Mouse (Mus musculus): ENCODE data around the gene B3galt4.
A peak's percentile ranks its signal among the peaks of the same experiment; 100 is the strongest.
"Not testable (repeated sequence)": the region's sequence is repeated elsewhere in the genome, so short reads cannot be mapped to it uniquely, and the experiment has no call there.

The B3galt4 gene

GRCm38 (mm10) chr17:33968927-33969326 is 17.6 kb upstream of the B3galt4 start:
- peak; percentile 55 to 76 for DNase-seq (ENCODE audit: low read depth in 2 of 2, low spot score in 2 of 2)

DNA sequence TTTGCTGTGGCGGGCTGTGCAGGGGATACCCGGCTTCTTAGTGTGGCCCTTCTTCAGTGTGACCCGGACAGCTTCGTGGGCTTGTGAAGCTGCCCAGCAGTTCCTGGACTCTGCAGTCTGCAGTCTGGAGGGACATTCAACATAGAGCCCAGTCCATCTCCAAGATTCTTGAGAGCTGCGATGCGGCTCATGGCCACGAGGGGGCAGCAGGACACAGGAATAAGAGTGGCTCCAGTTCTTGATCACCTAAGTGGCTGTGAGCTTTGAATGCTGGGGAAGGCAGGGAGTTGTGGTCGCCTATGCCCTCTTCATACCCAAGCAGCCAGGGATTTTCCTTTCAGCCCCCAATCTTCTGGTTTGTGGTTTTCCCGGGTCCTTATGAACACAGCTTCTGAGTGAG is 17.2 kb upstream of the B3galt4 start:
- peak; percentile 76 to 80 for DNase-seq (ENCODE audit: low read depth in 2 of 2, low spot score in 2 of 2)

DNA sequence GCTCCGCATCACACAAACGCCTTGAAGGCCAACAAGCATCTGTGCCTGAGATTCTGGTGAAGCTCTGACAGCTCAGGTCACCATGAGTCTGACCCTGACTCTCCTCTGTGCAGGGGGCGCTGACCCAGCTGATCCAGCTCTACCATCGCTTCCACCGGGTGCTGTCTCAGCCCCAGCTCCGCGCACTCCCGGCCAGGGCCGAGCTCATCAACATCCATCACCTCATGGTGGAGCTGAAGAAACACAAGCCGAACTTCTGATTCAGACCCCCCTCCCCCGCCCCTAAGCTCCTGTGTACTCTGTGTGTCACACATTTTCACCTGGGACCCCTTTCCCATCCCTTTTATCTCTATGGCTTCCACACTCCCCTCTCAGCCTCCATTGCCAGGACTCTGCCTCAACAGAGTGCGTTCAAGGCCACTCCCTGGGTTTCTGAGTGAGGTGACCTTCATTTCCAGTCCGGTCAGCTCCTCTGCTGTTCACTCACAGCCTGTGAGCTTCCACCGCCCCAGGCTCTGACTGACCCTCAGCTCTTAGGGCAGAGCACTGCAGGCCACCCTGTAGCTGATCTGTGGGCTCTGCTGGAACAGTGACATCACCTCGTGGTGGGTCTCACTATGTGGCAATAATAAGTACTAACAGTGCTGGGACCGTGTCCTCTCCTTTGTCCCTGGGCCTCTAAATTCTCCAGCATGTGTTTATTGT is 14.7 kb upstream of the B3galt4 start:
- no peak for DNase-seq (ENCODE audit: low read depth in 2 of 2, low spot score in 2 of 2)

GRCm38 (mm10) chr17:33965082-33965845 is 14.0 kb upstream of the B3galt4 start:
- no peak for DNase-seq (ENCODE audit: low read depth in 2 of 2, low spot score in 2 of 2)

DNA sequence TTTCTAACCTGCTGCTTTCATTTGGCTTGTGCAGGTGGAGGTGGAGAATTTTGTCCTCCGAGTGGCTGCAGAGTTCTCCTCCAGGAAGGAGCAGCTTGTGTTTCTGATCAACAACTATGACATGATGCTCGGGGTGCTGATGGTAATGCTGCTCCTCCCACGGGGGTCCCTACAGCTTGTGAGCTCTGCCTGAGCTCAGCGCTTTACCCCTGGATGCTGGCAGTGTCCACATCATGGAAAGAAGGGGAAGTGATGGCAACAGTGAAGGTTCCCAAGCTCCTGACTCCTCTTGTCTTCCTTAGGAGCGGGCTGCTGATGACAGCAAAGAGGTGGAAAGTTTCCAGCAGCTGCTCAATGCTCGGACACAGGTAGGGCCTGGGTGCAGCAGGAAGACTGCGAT is 11.6 kb upstream of the B3galt4 start:
- DNase-seq (ENCODE audit: low read depth in 2 of 2, low spot score in 2 of 2), result no peak

DNA sequence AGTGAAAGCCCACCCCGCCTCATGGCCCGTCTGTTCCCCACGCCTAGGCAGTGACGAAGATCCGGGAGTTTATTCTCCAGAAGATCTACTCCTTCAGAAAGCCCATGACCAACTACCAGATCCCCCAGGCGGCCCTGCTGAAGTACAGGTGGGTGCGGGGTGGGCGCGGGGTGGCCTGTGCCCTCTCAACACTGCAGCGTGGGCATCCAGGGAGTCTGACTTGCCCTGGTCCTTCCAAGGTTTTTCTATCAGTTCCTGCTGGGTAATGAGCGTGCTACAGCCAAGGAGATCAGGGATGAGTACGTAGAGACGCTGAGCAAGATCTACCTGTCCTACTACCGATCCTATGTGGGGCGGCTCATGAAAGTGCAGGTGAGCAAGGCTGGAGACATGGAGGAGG is 8.7 kb upstream of the B3galt4 start:
- no peak for DNase-seq (ENCODE audit: low read depth in 2 of 2, low spot score in 2 of 2)

GRCm38 (mm10) chr17:33959135-33959534 is 7.8 kb upstream of the B3galt4 start:
- DNase-seq (ENCODE audit: low read depth in 2 of 2, low spot score in 2 of 2), result no peak

DNA sequence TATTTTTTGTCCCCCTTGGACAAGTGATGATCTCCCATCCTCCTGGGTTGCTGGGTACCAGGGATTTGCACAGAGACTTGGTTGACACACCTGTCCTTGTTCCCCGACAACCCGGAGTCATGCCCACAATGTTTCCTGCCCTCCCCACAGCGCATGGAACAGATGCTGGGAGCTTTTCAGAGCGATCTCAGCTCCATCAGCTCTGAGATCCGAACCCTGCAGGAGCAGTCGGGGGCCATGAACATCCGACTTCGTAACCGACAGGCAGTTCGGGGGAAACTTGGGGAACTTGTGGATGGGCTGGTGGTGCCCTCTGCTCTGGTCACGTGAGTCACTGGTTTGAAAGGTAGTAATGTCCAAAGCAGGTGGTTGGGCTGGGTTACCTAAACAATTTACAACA is 7.2 kb upstream of the B3galt4 start:
- no peak for DNase-seq (ENCODE audit: low read depth in 2 of 2, low spot score in 2 of 2)

GRCm38 (mm10) chr17:33957493-33957892 is 6.2 kb upstream of the B3galt4 start:
- DNase-seq (ENCODE audit: low read depth in 2 of 2, low spot score in 2 of 2), result no peak

GRCm38 (mm10) chr17:33956336-33956735 is 5.0 kb upstream of the B3galt4 start:
- DNase-seq (ENCODE audit: low read depth in 2 of 2, low spot score in 2 of 2), result no peak

- DNase-seq (ENCODE audit: low read depth in 2 of 2, low spot score in 2 of 2), result peak; percentile 97 to 98
These were observed 4.4 kb upstream of the B3galt4 start, which contains the start of the genes Vps52 and Rps18 for GRCm38 (mm10) chr17:33955555-33956214. Gene Vps52 (plus strand): TSS chr17:33955812. Gene Rps18 (minus strand): TSS chr17:33956001.

DNA sequence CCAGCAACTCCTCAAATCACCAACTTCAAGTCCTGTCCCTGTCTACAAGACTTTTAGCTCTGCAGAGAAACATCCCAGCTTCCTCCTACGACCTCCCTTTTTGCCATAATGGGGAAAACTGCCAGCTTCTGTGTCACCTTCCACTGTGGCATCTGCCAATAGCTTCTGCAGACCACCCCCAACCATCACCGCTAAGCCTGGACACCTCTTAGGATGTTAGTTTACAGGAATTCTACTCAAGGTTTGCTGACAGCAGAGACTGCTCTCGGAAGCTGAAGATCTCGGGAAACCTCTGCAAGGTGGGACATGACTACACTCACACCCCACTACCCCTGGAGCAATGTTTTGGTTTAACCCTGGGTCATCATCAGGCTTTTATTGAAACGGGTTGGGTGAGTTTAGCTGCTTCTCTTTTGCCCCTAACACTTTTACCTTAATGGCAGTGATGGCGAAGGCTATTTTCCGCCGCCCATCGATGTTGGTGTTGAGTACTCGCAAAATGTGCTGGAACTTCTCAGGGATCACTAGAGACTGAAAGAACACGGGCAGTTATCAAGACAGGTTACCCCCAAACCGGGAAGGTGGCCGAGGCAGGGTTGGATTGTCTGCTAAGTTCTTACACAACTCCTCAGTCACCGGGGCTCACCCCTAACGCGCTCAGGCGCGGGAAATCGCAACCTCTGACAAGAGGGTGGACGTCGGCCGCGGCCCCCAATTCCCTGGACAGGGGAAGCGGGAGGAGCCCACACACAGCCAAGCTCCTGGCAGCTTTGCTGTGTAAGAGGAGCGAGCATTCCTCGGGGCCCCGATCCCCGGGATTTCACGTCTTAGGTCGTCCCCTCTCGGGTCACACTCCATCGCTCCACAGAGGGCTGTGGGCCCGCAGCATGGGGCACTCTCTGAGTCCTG is 3.6 kb upstream of the B3galt4 start:
- DNase-seq (ENCODE audit: low read depth in 2 of 2, low spot score in 2 of 2), result no peak

DNA sequence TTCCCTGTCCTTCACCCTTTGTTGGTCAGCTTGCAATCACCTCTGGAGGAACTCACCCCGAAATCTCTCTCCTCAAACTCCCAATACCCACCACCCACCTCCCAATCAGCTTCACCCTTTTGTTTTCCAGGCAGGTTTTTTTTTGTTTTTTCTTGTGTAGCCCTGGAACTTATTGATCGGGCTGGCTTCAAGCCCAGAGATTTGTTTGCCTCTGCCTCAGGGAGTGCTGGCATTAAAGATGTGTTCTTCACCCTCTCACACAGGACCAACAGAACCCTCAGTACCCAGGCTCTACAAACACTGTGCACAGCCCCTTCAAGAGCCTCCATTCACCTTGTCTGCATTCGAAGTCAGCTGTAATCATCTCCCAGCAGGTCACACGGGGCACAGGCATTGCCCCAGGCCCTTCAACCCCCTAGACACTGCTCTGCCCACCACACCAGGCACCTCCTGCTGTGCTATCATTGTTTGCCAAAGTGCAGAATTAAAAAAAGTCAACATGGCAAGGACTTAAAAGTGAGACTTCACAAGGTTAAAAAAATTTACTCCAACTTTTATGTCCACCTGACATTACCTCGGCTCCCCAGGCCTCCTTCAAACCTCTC is 2.8 kb upstream of the B3galt4 start:
- DNase-seq (ENCODE audit: low read depth in 2 of 2, low spot score in 2 of 2), result no peak

- no peak for DNase-seq (ENCODE audit: low read depth in 2 of 2, low spot score in 2 of 2)
These were observed 2.0 kb upstream of the B3galt4 start for GRCm38 (mm10) chr17:33953310-33953709.

DNA sequence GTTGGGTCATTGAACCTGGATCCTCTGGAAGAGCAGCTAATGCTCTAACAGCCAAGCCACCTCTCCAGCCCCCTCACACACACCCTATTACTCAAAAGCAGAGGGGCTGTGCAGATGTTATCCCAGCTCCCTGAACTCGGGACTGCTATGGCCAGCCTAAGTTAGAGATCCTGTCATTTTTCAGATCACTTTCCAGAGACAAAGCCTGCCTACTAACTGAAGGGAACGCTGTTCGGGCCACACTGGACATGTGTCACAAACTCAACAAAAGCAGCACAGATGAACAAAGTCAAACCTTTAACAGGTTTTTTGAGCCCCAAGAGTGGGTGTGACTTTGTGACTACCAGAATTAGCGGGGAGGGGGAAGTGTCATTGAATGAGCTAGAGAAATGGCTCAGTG is 1.6 kb upstream of the B3galt4 start:
- DNase-seq (ENCODE audit: low read depth in 2 of 2, low spot score in 2 of 2), result no peak

GRCm38 (mm10) chr17:33952015-33952414 is 727 bp upstream of the B3galt4 start:
- DNase-seq (ENCODE audit: low read depth in 2 of 2, low spot score in 2 of 2), result not testable (repeated sequence)

GRCm38 (mm10) chr17:33950131-33950625 is 1.1 kb downstream of the B3galt4 start:
- DNase-seq (ENCODE audit: low read depth in 2 of 2, low spot score in 2 of 2), result no peak

DNA sequence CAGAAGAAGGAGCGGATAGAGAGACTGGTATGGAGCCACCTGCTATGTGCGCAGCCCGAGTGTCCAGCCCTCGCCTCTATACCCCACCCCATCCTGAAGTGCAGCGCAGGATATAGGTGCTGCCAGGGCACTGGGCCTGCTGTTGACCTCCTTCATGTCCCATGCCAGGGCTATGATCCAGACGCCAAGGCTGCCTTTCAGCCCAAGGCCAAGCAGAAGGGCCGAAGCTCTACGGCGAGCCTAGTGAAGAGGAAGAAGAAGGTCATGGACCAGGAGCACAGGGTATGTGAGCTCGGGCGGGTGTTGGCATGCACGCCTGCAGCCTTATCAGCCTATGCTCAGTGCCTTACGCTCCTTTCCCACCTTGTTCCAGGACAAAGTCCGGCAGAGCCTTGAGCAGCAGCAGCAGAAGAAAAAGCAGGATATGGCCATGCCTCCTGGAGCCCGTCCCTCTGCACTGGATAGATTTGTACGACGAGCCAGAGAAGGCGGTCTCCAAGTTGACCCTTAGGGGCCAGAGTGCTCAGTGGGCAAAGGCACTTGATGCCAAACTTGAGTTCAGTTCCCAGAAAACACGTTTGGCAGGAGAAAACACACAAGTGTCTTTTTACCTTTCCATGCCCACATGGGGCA is 2.3 kb downstream of the B3galt4 start:
- no peak for DNase-seq (ENCODE audit: low read depth in 2 of 2, low spot score in 2 of 2)

- DNase-seq (ENCODE audit: low read depth in 2 of 2, low spot score in 2 of 2), result no peak
These were observed 3.0 kb downstream of the B3galt4 start for GRCm38 (mm10) chr17:33948090-33948904.
